Mouse (Mus musculus) embryo, embryonic 10 days (tissue): ENCODE results near the gene Olfr1358.
A peak's percentile ranks its signal among the peaks of the same experiment; 100 is the strongest.
"Not testable (repeated sequence)": the region's sequence is repeated elsewhere in the genome, so short reads cannot be mapped to it uniquely, and the experiment has no call there.

Source experiments
- DNase-seq: peaks from one replicate; pipeline ENCODE4 v3.0.0-alpha.2; 2015; ENCODE audit warnings: low spot score

Olfr1358 gene

GRCm38 (mm10) chr10:78517128-78517527, at the start of gene Olfr1358:
TSS of gene Olfr1358 (plus strand) at chr10:78517428.
- DNase-seq: no peak

- DNase-seq: peak; percentile 54
Measured at GRCm38 (mm10) chr10:78467761-78468310, 49.4 kb upstream of the Olfr1358 start.

- no peak for DNase-seq
Measured at GRCm38 (mm10) chr10:78470582-78471313, 46.5 kb upstream of the Olfr1358 start.

GRCm38 (mm10) chr10:78472046-78472445, 45.2 kb upstream of the Olfr1358 start:
- DNase-seq: no peak

GRCm38 (mm10) chr10:78473434-78473833, 43.8 kb upstream of the Olfr1358 start:
- DNase-seq: no peak

- no peak for DNase-seq
Measured at GRCm38 (mm10) chr10:78474759-78475158, 42.5 kb upstream of the Olfr1358 start.

GRCm38 (mm10) chr10:78476821-78477220, 40.4 kb upstream of the Olfr1358 start:
- no peak for DNase-seq

- DNase-seq: no peak
Measured at GRCm38 (mm10) chr10:78480954-78481927, 36.0 kb upstream of the Olfr1358 start.

- peak; percentile 90 for DNase-seq
Measured at GRCm38 (mm10) chr10:78481928-78482499, 35.2 kb upstream of the Olfr1358 start.

- not testable (repeated sequence) for DNase-seq
Measured at GRCm38 (mm10) chr10:78485369-78485768, 31.9 kb upstream of the Olfr1358 start.

- DNase-seq: no peak
Measured at GRCm38 (mm10) chr10:78486871-78487270, 30.4 kb upstream of the Olfr1358 start.

GRCm38 (mm10) chr10:78487431-78488086, 29.7 kb upstream of the Olfr1358 start:
- peak; percentile 93 for DNase-seq

GRCm38 (mm10) chr10:78502986-78503733, 14.1 kb upstream of the Olfr1358 start:
- no peak for DNase-seq

GRCm38 (mm10) chr10:78519792-78520191, 2.6 kb downstream of the Olfr1358 start:
- no peak for DNase-seq

- peak; percentile 26 for DNase-seq
Measured at GRCm38 (mm10) chr10:78520260-78521005, 3.2 kb downstream of the Olfr1358 start.

GRCm38 (mm10) chr10:78525071-78525470, 7.8 kb downstream of the Olfr1358 start:
- DNase-seq: not testable (repeated sequence)

GRCm38 (mm10) chr10:78525511-78525910, 8.3 kb downstream of the Olfr1358 start:
- no peak for DNase-seq

GRCm38 (mm10) chr10:78540943-78541342, 23.7 kb downstream of the Olfr1358 start:
- DNase-seq: peak; percentile 16

- DNase-seq: no peak
Measured at GRCm38 (mm10) chr10:78565070-78565469, 47.8 kb downstream of the Olfr1358 start.

- DNase-seq: no peak
Measured at GRCm38 (mm10) chr10:78569191-78569590, 52.0 kb downstream of the Olfr1358 start.
